Mouse (Mus musculus) liver, adult 2 months (tissue): ENCODE measurements around the gene Sema3a.

Experiments
- CTCF ChIP-seq: fragments of 200-500 bp; IDR thresholded peaks from 2 replicates; pipeline ENCODE4 v1.5.1; 2011; ENCODE audit warnings: low read depth, low read length, control low read depth
- POLR2A ChIP-seq: fragments of 200-500 bp; IDR thresholded peaks from 2 replicates; pipeline ENCODE4 v1.6.1; 2011; ENCODE audit warnings: low read length, control low read depth; ENCODE audit not compliant: insufficient read depth; ENCODE audit errors: extremely low read depth

GRCm38 (mm10) chr5:13433303-13433702 lies 308.1 kb downstream of the Sema3a start:
- TF ChIP-seq POLR2A: no peak
- no peak for TF ChIP-seq CTCF
